16 mouse cellular contexts compared by ENCODE assay signal in genomic region chr6:136293700-136294099, GRCm38 (mm10). TPM values are rescaled to one million over a fixed set of nuclear protein-coding genes. Genes with fewer than 3 reads are reported as not detected.
DNase-seq lines count a peak whose midpoint lies in the region; ATAC-seq and TF ChIP-seq lines count a peak whose summit lies in the region.
"Had no signal": no experiment of that assay in that cellular context is flagged by ENCODE, and none has a peak within 500 bp of the region (broad histone marks: within the 10 kb centered on the region; RNA-seq: fewer than 3 reads in every experiment).

No protein-coding gene starts in this region.

- no peak for ATAC-seq in liver, embryonic 14.5 days (ENCODE audit: insufficient read depth)
- no peak for ATAC-seq in liver, embryonic 11.5 days (replicated peaks; ENCODE audit: low FRiP score)
- no peak for ATAC-seq in forebrain, embryonic 12.5 days (ENCODE audit: low FRiP score)

- intact Hi-C loops in heart, adult 2 months (cut with DNase I) = no loop called here
- intact Hi-C loops in heart, postnatal 25 days (cut with DNase I) = no loop called here

- H3K27me3 ChIP-seq in heart, adult 2 months (ENCODE audit: control insufficient read depth, insufficient read depth, low read length) = no peaks in the 10 kb centered on the region
- H3K27me3 ChIP-seq in liver, embryonic 14.5 days (ENCODE audit: control insufficient read depth, insufficient read depth, low read length) = no peaks in the 10 kb centered on the region
- H3K27me3 ChIP-seq in liver, embryonic 11.5 days (replicated peaks; ENCODE audit: control insufficient read depth, insufficient read depth, low read length) = no peaks in the 10 kb centered on the region
- H3K27me3 ChIP-seq in ES-Bruce4 (ENCODE audit: control insufficient read depth, insufficient read depth, low read length, poor library complexity, severe bottlenecking) = no peaks in the 10 kb centered on the region
- no peaks in the 10 kb centered on the region for H3K27me3 ChIP-seq in forebrain, embryonic 12.5 days
- H3K27me3 ChIP-seq: heart, embryonic 13.5 days; hindbrain, embryonic 15.5 days; lung, embryonic 15.5 days had no signal

- no peak for TF ChIP-seq POLR2A in heart, adult 2 months (IDR thresholded peaks at IDR 0.05; ENCODE audit: insufficient read depth, low read depth, low read length)
- no peak for TF ChIP-seq POLR2A in ES-Bruce4 (IDR thresholded peaks at IDR 0.05; ENCODE audit: insufficient read depth, low read length)
- no peak for TF ChIP-seq POLR2A in brain, embryonic 14.5 days (IDR thresholded peaks at IDR 0.05; ENCODE audit: borderline replicate concordance, extremely low read depth, insufficient read depth, insufficient read length, poor library complexity, severe bottlenecking)

- H3K36me3 ChIP-seq in heart, adult 2 months (ENCODE audit: control insufficient read depth, insufficient read depth, low read length) = no peaks in the 10 kb centered on the region
- H3K36me3 ChIP-seq in liver, embryonic 14.5 days (replicated peaks; ENCODE audit: control insufficient read depth, insufficient read depth, low read depth) = no peaks in the 10 kb centered on the region
- no peaks in the 10 kb centered on the region for H3K36me3 ChIP-seq in liver, embryonic 11.5 days (ENCODE audit: control insufficient read depth, insufficient read depth, low read length)
- no peaks in the 10 kb centered on the region for H3K36me3 ChIP-seq in ES-Bruce4 (ENCODE audit: control insufficient read depth, insufficient read depth, low read length, poor library complexity, severe bottlenecking)
- no peaks in the 10 kb centered on the region for H3K36me3 ChIP-seq in forebrain, embryonic 12.5 days (replicated peaks)
- H3K36me3 ChIP-seq: heart, embryonic 13.5 days; hindbrain, embryonic 15.5 days; lung, embryonic 15.5 days had no signal

- TF ChIP-seq CTCF in heart, adult 2 months (IDR thresholded peaks at IDR 0.05) = peak; percentile 30; the same call in 1 of the 2 replicates
- peak; percentile 71 for TF ChIP-seq CTCF in liver, embryonic 14.5 days (IDR thresholded peaks at IDR 0.05; ENCODE audit: low read depth)
- peak; percentile 45 for TF ChIP-seq CTCF in ES-Bruce4 (IDR thresholded peaks at IDR 0.05; ENCODE audit: low read depth, low read length)
- TF ChIP-seq CTCF in brain, embryonic 14.5 days (IDR thresholded peaks at IDR 0.05; ENCODE audit: borderline replicate concordance, extremely low read depth, insufficient read depth, insufficient read length) = peak; percentile 44; the same call in 1 of the 2 replicates

- 82% methylated on average over 6 of the region's 6 CpGs for WGBS in heart, adult 2 months
- 66% methylated on average over 6 of the region's 6 CpGs for WGBS in liver, embryonic 14.5 days (ENCODE audit: insufficient replicate concordance)
- 88% methylated on average over 6 of the region's 6 CpGs for WGBS in liver, embryonic 11.5 days
- 86% methylated on average over 6 of the region's 6 CpGs for WGBS in forebrain, embryonic 12.5 days

- no peak for TF ChIP-seq EP300 in heart, adult 2 months (IDR thresholded peaks at IDR 0.05; ENCODE audit: insufficient read depth, low read depth, low read length)
- no peak for TF ChIP-seq EP300 in liver, embryonic 14.5 days (IDR thresholded peaks at IDR 0.05; ENCODE audit: low read depth)
- TF ChIP-seq EP300 in ES-Bruce4 (IDR thresholded peaks at IDR 0.05; ENCODE audit: insufficient read depth, low read depth, low read length) = no peak

- no peak overlapping the region for H3K27ac ChIP-seq in heart, adult 2 months
- H3K27ac ChIP-seq in liver, embryonic 14.5 days = no peak overlapping the region
- H3K27ac ChIP-seq in liver, embryonic 11.5 days (ENCODE audit: low read depth, low read length) = no peak overlapping the region
- no peak overlapping the region for H3K27ac ChIP-seq in ES-Bruce4 (ENCODE audit: insufficient read depth, low read length)
- H3K27ac ChIP-seq in forebrain, embryonic 12.5 days = no peak overlapping the region
- H3K27ac ChIP-seq: heart, embryonic 13.5 days; hindbrain, embryonic 15.5 days had no signal

- H3K4me2 ChIP-seq in liver, embryonic 14.5 days (ENCODE audit: low read depth) = no peak overlapping the region
- H3K4me2 ChIP-seq in liver, embryonic 11.5 days = no peak overlapping the region
- H3K4me2 ChIP-seq in forebrain, embryonic 12.5 days = no peak overlapping the region
- H3K4me2 ChIP-seq: heart, embryonic 13.5 days; hindbrain, embryonic 15.5 days; lung, embryonic 15.5 days; midbrain, embryonic 11.5 days had no signal

- no peaks in the 10 kb centered on the region for H3K79me2 ChIP-seq in heart, adult 2 months (replicated peaks; ENCODE audit: control insufficient read depth, insufficient read depth, low read length)

- no peaks in the 10 kb centered on the region; the same call in 1 of the 2 replicates for H3K9me3 ChIP-seq in liver, embryonic 14.5 days (ENCODE audit: control insufficient read depth, low read length)
- H3K9me3 ChIP-seq in liver, embryonic 11.5 days (ENCODE audit: control insufficient read depth, low read length) = no peaks in the 10 kb centered on the region
- H3K9me3 ChIP-seq in ES-Bruce4 (replicated peaks; ENCODE audit: control insufficient read depth, insufficient read depth, low read length, poor library complexity, severe bottlenecking) = peaks cover 3% of the 10 kb centered on the region; the same call in 1 of the 2 replicates
- H3K9me3 ChIP-seq in forebrain, embryonic 12.5 days = 0 out of 2 replicates have a peak, but pooled peaks cover 2% of the 10 kb centered on the region
- H3K9me3 ChIP-seq: hindbrain, embryonic 15.5 days; lung, embryonic 15.5 days had no signal

- DNase-seq in heart, adult 2 months = no peak
- no peak for DNase-seq in heart, postnatal 25 days (ENCODE audit: low spot score)
- DNase-seq in liver, embryonic 14.5 days (ENCODE audit: low read depth in 3 of 3, low spot score in 3 of 3) = no peak
- DNase-seq in liver, embryonic 11.5 days (ENCODE audit: low spot score) = no peak
- DNase-seq in brain, embryonic 14.5 days (ENCODE audit: low read depth) = no peak
- DNase-seq in embryo, embryonic 11 days = no peak

- no peaks in the 10 kb centered on the region for H3K4me1 ChIP-seq in heart, adult 2 months (ENCODE audit: control insufficient read depth, insufficient read depth, low read length)
- H3K4me1 ChIP-seq in liver, embryonic 14.5 days (replicated peaks; ENCODE audit: control insufficient read depth in 2 of 2, insufficient read depth in 2 of 2, low read length in 1 of 2) = no peaks in the 10 kb centered on the region
- no peaks in the 10 kb centered on the region for H3K4me1 ChIP-seq in liver, embryonic 11.5 days (replicated peaks; ENCODE audit: control insufficient read depth, insufficient read depth, low read length)
- no peaks in the 10 kb centered on the region for H3K4me1 ChIP-seq in ES-Bruce4 (ENCODE audit: control insufficient read depth, insufficient read depth, low read length)
- no peaks in the 10 kb centered on the region for H3K4me1 ChIP-seq in forebrain, embryonic 12.5 days
- H3K4me1 ChIP-seq: heart, embryonic 13.5 days; hindbrain, embryonic 15.5 days; lung, embryonic 15.5 days had no signal

- H3K4me3 ChIP-seq in heart, adult 2 months = no peak overlapping the region
- H3K4me3 ChIP-seq in liver, embryonic 14.5 days (ENCODE audit: insufficient read depth in 1 of 2, low read depth in 2 of 2, low read length in 2 of 2) = no peak overlapping the region
- H3K4me3 ChIP-seq in liver, embryonic 11.5 days (ENCODE audit: low read depth, low read length) = no peak overlapping the region
- no peak overlapping the region for H3K4me3 ChIP-seq in ES-Bruce4 (ENCODE audit: low read depth, low read length)
- H3K4me3 ChIP-seq in forebrain, embryonic 12.5 days (replicated peaks) = no peak overlapping the region
- H3K4me3 ChIP-seq: erythroblast, embryonic 14.5 days; heart, embryonic 13.5 days; hindbrain, embryonic 15.5 days; lung, embryonic 15.5 days had no signal

- no peak overlapping the region for H3K9ac ChIP-seq in heart, adult 2 months (ENCODE audit: low read depth, low read length)
- no peak overlapping the region for H3K9ac ChIP-seq in liver, embryonic 14.5 days (replicated peaks)
- H3K9ac ChIP-seq in liver, embryonic 11.5 days (ENCODE audit: low read depth, low read length) = no peak overlapping the region
- H3K9ac ChIP-seq in ES-Bruce4 (ENCODE audit: low read depth, poor library complexity, severe bottlenecking) = no peak overlapping the region
- no peak overlapping the region for H3K9ac ChIP-seq in forebrain, embryonic 12.5 days
- H3K9ac ChIP-seq: heart, embryonic 13.5 days; hindbrain, embryonic 15.5 days; lung, embryonic 15.5 days had no signal

RNA-seq across cellular contexts. Expression of gene Gm8994, which starts 33.6 kb away (rescaled TPM):
- not detected for total RNA-seq in heart, adult 2 months (2021)
- polyA plus RNA-seq in heart, adult 2 months (2012; rRNA removed) = not detected in 2 replicates
- not detected for total RNA-seq in heart, postnatal 25 days (2021)
- polyA plus RNA-seq in liver, embryonic 14.5 days (2012; rRNA removed) = 0.02 TPM in 1 of 2 replicates, not detected in the other
- polyA plus RNA-seq in liver, embryonic 14.5 days (2014; fragmentation: Nextera tagmentation; extraction: Ambion mirVana) = not detected in 2 replicates
- polyA plus RNA-seq in liver, embryonic 11.5 days (2014; fragmentation: Nextera tagmentation; extraction: Ambion mirVana) = not detected in 2 replicates
- not detected in 2 replicates for polyA plus RNA-seq in ES-Bruce4 (2011; ENCODE audit: insufficient read depth, insufficient read length, low read depth, missing spikeins)
- not detected in 2 replicates for polyA plus RNA-seq in brain, embryonic 14.5 days (2012; rRNA removed)
- not detected in 2 replicates for polyA plus RNA-seq in forebrain, embryonic 12.5 days (2016; fragmentation: Nextera tagmentation; extraction: Ambion mirVana)
- total RNA-seq: common myeloid progenitor, adult 5-6 weeks; left cerebral cortex, postnatal 10 days had no signal
- polyA plus RNA-seq: erythroblast, embryonic 14.5 days; heart, embryonic 13.5 days; hindbrain, embryonic 15.5 days; lung, embryonic 15.5 days; midbrain, embryonic 11.5 days; neural tube, embryonic 11.5 days had no signal
